Mouse (Mus musculus) cerebellum, adult 9-10 months (tissue): ENCODE measurements at regions not wholly inside any gene's neighbourhood (a gene's known extent, or its start where the extent isn't known, plus 50 kb on each side); places are given as distances from the start of the nearest gene placed in this dataset.

ENCODE experiments used
- DNase-seq: peaks from one replicate; pipeline ENCODE4 v3.0.0; 2022

DNA sequence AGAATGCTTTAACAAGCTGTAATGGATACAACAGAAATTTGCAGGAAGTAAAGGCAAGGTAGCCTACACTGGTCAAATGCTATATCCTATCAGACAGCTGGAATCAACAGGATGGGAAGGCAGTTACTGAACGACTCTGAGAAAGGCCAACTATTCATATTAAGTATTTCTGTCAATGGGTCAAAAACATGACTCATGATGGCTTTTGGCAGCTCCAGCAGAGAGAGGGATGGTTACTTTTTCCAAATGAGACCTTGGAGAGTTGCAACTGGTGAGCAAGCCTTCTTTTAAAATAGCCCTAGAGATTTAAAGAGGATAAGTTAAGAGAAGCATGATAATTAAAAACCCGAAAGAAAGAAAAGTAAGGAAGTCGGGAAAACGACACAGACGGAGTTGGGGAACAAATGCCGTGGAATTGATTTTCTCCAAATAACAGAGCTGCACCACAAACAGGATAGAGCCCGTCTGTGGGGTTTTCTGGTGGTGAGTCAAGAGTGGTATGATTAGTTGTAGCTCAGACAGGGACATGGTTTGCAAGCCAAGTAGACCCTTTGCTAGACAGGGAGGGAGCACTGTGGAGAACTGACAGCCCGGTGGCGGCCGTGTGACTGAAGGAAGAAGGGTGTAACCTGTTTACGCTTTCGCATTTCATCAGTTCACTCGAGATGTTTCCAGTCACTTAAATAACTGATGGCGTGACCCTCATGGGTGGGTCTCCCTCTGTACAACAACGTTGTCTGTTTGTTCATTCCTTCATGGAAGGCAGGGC, 3638.1 kb upstream of the Gm7489 start:
- no peak for DNase-seq

GRCm38 (mm10) chr15:50260057-50260456, 3624.6 kb upstream of the Gm7489 start:
- DNase-seq, result no peak

DNA sequence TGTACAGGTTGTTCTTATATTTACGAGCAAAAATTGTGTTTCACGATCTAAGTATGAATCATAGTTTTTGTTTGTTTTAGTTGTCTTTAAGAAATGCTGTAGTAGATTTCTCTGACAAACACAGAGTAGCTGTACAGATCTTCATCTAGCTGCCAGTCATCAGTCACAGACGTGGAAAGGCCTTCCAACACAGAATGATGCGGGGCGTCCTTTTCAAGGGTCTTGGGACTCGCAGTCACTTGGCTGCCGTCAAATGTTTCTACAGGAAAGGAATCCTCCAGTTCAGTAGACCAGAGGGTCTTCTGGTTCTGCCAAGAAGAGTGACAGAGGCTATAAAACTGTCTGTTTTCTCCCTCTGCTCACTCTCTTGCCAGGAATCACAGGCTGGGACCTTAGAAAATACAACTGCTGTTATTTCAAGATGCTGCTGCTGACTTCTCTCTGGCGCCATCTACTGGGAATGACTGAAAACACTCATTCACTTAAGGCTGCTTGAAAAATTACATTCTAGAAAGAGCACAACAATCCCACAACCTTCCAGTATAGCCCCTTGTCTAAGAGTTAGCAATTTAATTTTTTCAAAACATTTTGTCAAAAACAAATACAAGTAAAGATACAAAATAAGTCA, 3623.3 kb upstream of the Gm7489 start:
- peak; percentile 56 for DNase-seq

- no peak for DNase-seq
These were observed 3617.2 kb upstream of the Gm7489 start for GRCm38 (mm10) chr15:50267542-50267941.

GRCm38 (mm10) chr15:50271646-50272045, 3613.1 kb upstream of the Gm7489 start:
- DNase-seq, result no peak

DNA sequence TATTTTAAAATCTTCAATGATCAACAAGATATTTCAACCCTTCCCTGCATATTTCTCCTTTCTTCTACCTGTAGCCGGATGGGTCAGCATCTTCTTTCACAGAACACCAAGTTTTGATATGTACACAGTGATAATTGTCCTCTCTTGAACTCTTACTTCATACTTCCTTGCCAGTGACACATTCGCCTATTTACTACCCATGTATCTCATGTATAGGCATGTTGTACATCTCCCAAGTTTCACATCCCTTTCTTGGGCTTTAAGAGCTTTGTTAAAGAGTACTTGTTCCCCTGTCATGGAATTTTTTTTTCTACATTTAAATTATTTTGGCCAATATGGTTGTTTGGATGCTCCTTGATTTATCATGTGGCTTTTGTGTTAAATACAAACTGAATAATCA, 3602.1 kb upstream of the Gm7489 start:
- no peak for DNase-seq

DNA sequence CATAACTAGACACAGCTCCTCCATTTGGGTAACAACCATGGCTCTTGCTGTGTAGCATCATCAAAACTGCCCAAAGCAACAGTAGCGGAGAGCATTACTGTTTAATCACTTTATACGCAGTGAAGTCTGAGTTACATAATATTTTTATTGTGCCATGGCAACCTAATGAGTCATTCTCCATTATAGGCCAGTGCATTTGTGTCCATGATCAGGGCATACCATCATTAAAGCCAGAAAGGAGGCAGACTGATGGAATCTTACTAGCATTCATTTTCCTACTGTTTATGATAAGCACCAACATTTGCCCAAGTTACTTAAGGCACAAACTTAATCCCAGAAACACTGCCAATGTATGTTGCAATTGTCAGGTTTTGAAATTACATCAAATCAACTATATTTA, 3601.2 kb upstream of the Gm7489 start:
- no peak for DNase-seq

- DNase-seq, result no peak
These were observed 3582.9 kb upstream of the Gm7489 start for GRCm38 (mm10) chr15:50301831-50302230.

DNA sequence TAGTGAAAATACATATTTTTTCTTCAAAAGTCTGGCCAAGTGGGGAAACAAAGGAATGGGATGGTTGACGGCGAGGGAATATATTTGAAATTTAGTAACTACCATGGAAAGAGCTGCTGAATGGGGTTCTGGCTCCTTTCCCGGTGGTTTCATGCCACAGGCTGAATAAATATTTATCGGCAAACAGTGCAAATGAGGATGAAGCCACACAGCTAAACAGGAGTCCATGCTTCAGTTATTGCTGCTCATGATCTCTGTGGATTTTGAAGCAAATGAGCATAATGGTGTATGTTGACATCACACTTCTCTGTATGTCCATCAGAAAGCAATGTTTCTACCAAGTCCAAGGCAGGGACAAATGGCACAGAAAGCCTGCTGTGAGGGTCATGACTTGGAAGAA, 3580.6 kb upstream of the Gm7489 start:
- DNase-seq, result no peak

- no peak for DNase-seq
These were observed 3563.9 kb upstream of the Gm7489 start for GRCm38 (mm10) chr15:50320796-50321195.

GRCm38 (mm10) chr15:50345536-50345935, 3539.2 kb upstream of the Gm7489 start:
- DNase-seq, result no peak

GRCm38 (mm10) chr15:50346953-50347352, 3537.8 kb upstream of the Gm7489 start:
- no peak for DNase-seq

DNA sequence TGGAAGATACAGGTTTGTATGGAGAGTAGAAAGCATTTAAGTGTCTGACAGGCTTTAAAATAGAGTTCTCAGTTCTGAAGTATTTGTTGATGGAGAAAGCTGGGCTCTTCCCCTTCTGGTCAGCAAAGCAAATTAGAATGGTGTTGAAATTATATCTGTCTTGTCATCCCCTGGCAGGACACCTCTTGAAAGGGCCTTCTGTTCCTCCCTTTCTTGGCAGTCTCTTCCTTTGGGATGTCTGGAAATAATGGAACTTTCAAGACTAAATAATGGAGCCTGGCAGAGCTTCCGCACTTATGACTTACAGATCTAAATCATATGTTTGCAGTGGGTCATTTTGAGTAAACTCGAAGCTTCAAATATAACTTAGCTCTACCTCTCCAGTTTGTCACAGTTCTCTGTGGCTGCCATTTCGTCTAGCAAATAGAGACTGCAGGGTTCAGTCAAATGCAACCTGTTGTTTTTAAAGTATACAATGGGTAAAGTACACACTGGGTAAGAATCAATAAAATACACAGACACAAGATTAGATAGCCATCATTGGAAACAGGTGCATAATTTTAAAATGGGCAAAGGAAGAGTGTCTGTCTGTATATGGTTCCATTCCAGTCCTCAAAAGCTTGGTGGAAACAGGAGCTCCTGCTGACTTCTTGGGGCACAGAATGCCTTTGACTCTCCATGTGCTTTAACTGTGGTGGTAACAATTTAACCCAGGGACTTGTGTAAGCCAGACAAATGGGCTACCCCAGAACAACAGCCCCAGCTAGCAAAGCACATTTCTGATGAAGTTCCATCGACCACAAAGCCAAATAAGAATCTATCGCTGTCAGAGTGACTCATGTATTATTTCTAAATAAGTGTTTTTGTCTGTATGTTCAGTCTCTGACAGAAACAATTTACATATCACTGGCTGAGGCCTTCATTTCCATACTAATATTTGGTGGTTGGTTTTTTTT, 3524.4 kb upstream of the Gm7489 start:
- DNase-seq, result no peak

GRCm38 (mm10) chr15:50361334-50361733, 3523.4 kb upstream of the Gm7489 start:
- DNase-seq, result no peak

- DNase-seq, result no peak
These were observed 3522.8 kb upstream of the Gm7489 start for GRCm38 (mm10) chr15:50361751-50362507.

DNA sequence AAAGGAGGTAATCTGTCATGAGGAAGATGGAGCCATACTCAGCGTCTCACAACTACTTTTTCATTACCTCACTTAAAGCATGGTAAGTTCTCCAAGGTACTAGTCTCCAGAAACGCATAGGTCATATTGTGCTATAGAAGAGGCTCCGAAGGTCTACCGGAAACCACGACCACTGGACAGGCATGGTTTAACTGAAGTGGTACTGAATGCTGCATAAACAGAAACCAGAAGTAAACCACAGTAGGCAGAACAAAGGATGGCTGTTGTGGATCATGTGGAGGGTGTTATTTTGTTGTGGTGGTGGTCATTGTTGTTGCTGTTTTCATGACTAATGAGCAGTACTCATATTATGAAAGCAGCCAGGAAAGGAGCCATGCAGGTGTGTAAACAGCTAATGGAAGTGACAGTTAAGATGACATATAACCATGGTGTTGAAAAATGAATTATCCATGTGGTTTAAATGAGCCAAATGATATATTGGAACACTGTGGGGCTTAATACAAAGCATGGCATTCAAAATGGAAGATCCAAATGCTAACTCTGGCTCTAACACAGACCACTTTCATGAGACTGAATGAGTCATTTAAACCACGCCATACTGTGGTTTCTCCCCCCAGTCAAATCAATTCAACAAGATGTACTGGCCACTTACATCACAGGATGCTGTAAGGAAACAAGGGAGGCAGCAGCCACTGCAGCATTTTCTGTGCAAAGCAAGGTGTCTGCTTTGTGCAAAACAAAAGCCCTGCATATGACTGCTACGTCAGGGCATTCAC, 3484.5 kb upstream of the Gm7489 start:
- DNase-seq, result no peak

- DNase-seq, result no peak
These were observed 3483.3 kb upstream of the Gm7489 start for GRCm38 (mm10) chr15:50401386-50401785.

DNA sequence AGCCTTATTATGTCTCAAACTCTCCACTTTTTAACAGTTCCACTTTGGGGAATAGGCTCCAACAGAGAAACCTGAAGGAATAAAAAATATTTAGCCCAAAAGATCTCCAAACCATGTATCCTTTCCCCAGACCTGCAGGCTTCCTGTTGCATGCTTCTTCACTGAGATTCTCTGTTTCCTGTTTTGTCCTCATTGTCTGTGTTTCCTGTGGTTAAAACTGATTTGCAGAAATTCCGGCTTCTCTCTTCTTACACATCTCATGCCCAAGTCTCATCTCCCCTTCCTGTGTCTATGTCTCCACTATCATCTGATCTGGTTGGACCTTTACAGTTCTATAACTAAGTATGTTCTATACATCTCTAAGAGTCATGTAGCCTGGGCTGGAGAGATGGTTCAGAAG, 3482.2 kb upstream of the Gm7489 start:
- DNase-seq, result no peak

- no peak for DNase-seq
These were observed 3480.8 kb upstream of the Gm7489 start for GRCm38 (mm10) chr15:50403883-50404282.

DNA sequence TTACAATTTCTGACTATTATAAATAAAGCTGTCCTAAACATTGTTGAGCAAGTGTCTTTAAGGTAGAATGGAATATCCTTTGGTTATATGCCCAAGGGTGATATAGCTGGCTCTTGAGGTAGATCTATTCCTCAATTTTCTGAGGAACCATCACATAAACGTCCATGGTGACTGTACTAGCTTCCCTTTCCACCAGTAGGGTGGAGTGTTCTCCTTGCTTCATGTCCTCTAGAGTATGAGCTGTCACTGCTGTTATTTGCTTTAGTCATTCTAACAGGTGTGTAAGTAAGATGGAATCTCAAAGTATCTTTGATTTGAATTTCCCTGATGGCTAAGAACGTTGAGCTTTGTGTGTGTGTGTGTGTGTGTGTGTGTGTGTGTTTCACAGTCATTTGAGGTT, 3475.7 kb upstream of the Gm7489 start:
- DNase-seq, result no peak

GRCm38 (mm10) chr15:50417641-50418040, 3467.1 kb upstream of the Gm7489 start:
- no peak for DNase-seq

- no peak for DNase-seq
These were observed 3461.5 kb upstream of the Gm7489 start for GRCm38 (mm10) chr15:50423082-50423665.
